Mouse (Mus musculus) v-Abl transformed pro-B cells (cell line): ENCODE data around the gene Dcaf10.

Experiments
- in situ Hi-C, 2 experiments: fragments of 400-800 bp; cut with MboI; formaldehyde crosslinking; loops; one replicate each; pipeline ENCODE4 v1.15.1; 2025; ENCODE audit not compliant: unreplicated experiment in 2 of 2

The Dcaf10 gene

GRCm38 (mm10) chr4:45412433-45413192 is 70.7 kb downstream of the Dcaf10 start:
- in situ Hi-C loops, result loop anchor here (10.0 kb wide), 4 partner anchors 122 to 442 kb away; partner anchors contain the start of genes Tomm5 (in 2 of the 2) and Shb (in 1 of the 2)

- in situ Hi-C loops, result loop anchor here (10.0 kb wide), 4 partner anchors 121 to 441 kb away; partner anchors contain the start of genes Tomm5 (in 2 of the 2) and Shb (in 1 of the 2)
Observed at GRCm38 (mm10) chr4:45413674-45414338, 71.9 kb downstream of the Dcaf10 start.

GRCm38 (mm10) chr4:45416314-45416713 is 74.4 kb downstream of the Dcaf10 start:
- in situ Hi-C loops, result loop anchor here (5.0 to 10.0 kb wide), 6 partner anchors 118 to 438 kb away; partner anchors contain the start of genes Tomm5 (in 2 of the 2) and Shb (in 1 of the 2)

- in situ Hi-C loops, result loop anchor here (5.0 to 10.0 kb wide), 6 partner anchors 116 to 436 kb away; partner anchors contain the start of genes Tomm5 (in 2 of the 2) and Shb (in 1 of the 2)
Observed at GRCm38 (mm10) chr4:45418229-45418950, 76.5 kb downstream of the Dcaf10 start.

- in situ Hi-C loops, result loop anchor here (5.0 to 10.0 kb wide), 6 partner anchors 116 to 436 kb away; partner anchors contain the start of genes Tomm5 (in 2 of the 2) and Shb (in 1 of the 2)
Observed at GRCm38 (mm10) chr4:45419051-45419450, 77.2 kb downstream of the Dcaf10 start.

GRCm38 (mm10) chr4:45420733-45421132 is 78.8 kb downstream of the Dcaf10 start:
- in situ Hi-C loops, result no loop called here

GRCm38 (mm10) chr4:45421519-45422260 is 79.8 kb downstream of the Dcaf10 start:
- in situ Hi-C loops, result no loop called here

- in situ Hi-C loops, result no loop called here
Observed at GRCm38 (mm10) chr4:45422640-45423039, 80.7 kb downstream of the Dcaf10 start.

- in situ Hi-C loops, result no loop called here
Observed at GRCm38 (mm10) chr4:45423406-45423805, 81.5 kb downstream of the Dcaf10 start.

GRCm38 (mm10) chr4:45426724-45427457 is 85.0 kb downstream of the Dcaf10 start:
- in situ Hi-C loops, result loop anchor here in 1 of 2 experiments (5.0 kb wide), 2 partner anchors 90 to 185 kb away; no protein-coding TSS in a partner anchor
